Mouse (Mus musculus) regulatory T cell (primary cell): ENCODE data around the gene Ehf.

Experiments used
- in situ Hi-C: fragments of 300-600 bp; cut with MboI, MseI; formaldehyde crosslinking; loops from one replicate; pipeline ENCODE4 v1.15.1; 2025; ENCODE audit warnings: high pct_unique_total_duplicates

Gene Ehf

DNA sequence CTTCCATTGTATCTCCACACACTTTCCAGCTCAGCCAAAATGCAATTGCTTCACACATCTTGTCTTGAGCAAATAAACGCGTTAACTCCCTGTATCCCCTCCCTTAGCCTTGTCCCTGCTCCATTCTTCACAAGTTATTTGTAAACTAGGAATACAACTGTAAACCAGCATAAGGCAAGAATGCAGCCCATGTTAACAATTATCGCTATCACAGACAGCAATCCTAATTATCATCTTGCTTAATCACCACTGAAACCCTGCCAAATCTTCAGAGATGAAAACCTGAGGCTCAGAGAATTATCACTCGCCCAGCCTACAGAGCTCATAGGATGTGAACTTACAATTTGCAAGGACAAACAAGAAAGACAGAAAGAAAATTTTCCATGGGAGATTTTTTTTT lies 84.8 kb downstream of the Ehf start:
- in situ Hi-C loops = no loop called here

- in situ Hi-C loops = no loop called here
These were observed 87.3 kb downstream of the Ehf start for GRCm38 (mm10) chr2:103215801-103216200.

- in situ Hi-C loops = no loop called here
These were observed 88.2 kb downstream of the Ehf start for GRCm38 (mm10) chr2:103214861-103215260.

GRCm38 (mm10) chr2:103213547-103213946 lies 89.5 kb downstream of the Ehf start:
- in situ Hi-C loops = no loop called here
